Mouse (Mus musculus): ENCODE data around the gene Krt7.

GRCm38 (mm10) chr15:101375956-101376775, 34.7 kb upstream of the Krt7 start:
- no peak for TF ChIP-seq POLR2A (IDR thresholded peaks at IDR 0.05; ENCODE audit: extremely low read depth, insufficient read depth, low read length)
- no peak for TF ChIP-seq CTCF (IDR thresholded peaks at IDR 0.05; ENCODE audit: low read depth, low read length)
